Mouse (Mus musculus) heart, adult 2 months (tissue): ENCODE results near the gene Ppa2.

Source experiments
- CTCF ChIP-seq: fragments of 200-600 bp; IDR thresholded peaks from 2 replicates; pipeline ENCODE4 v1.8.1; 2022; ENCODE audit warnings: antibody characterized with exemption, mild to moderate bottlenecking, moderate library complexity
- EP300 ChIP-seq: fragments of 200-500 bp; IDR thresholded peaks from 2 replicates; pipeline ENCODE4 v1.6.1; 2011; ENCODE audit warnings: low read depth, low read length, control low read depth; ENCODE audit not compliant: insufficient read depth

DNA sequence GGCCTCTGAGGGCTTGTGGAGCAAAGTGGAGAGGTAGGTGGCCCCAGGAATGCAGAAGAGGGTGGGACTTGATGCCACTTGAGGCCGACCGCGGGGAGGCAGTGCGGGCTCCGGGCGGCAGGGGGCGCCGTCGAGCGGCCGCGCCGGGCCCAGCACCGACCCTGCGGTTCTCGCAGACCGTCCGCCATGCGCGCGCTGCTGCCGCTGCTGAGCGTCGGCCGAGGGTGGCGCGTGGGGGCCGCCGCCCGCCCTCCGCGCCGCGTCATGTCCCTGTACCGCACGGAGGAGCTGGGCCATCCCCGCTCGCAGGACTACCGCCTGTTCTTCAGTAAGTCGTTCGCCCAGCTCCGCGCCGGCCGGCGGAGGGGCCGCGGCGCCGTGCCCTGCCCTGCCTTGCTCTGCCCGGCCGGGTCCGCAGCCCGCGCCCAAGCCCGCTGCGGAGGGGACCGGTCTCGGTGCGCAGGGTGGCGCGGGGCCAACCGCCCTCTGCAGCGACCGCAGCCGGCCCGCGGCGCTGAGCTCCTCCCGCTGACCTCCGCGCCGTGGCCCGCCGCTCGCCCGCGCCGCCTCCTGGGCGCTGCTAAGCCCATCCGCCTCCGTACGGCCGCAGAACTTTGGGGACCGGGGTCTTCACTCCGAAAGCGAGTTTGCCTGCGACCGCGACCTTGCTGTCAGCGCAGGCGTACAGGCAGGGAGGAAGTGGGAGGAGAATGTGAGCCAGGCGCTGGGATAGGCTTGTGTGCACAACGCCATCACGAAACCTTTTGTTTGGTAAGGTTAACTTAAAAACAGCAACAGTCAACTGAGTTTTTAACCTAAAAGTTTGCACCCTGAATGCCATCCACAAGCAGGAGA is at the start of gene Ppa2:
- TF ChIP-seq CTCF, result peak; percentile 87
- 0 out of 2 replicates have a peak, but pooled peaks have one; percentile 36 for TF ChIP-seq EP300
